Mouse (Mus musculus): ENCODE results near the gene Sema3f. TPM values are rescaled to one million over a fixed set of nuclear protein-coding genes. Genes with fewer than 3 reads are reported as not detected.
A peak's percentile ranks its signal among the peaks of the same experiment; 100 is the strongest.

Sema3f gene
- 10 to 100 TPM; 18.7 to 20.9 TPM for total RNA-seq (2021)

- peak; percentile 83 for DNase-seq
These were observed at the start of gene Sema3f for GRCm38 (mm10) chr9:107709697-107710483. Gene Sema3f (minus strand): TSS chr9:107710475.

DNA sequence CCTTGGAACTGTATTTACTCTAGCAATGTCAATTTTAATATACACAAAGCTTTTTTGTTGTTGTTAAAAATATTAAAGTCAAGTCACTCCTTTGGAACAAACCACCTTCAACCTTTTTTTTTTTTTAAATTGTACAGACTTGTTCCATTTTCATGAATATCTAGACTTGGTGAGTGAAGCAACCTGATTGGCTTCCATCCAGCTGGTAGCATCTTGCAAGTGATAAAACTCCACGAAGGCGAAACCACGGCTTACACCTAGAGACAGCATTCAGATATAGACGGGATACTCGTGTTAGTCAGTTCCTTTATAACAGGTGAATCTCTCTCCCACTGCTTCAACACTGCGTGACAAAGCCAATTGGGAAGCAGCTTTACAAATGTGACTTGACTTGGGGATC is 49.3 kb upstream of the Sema3f start:
- DNase-seq = no peak

DNA sequence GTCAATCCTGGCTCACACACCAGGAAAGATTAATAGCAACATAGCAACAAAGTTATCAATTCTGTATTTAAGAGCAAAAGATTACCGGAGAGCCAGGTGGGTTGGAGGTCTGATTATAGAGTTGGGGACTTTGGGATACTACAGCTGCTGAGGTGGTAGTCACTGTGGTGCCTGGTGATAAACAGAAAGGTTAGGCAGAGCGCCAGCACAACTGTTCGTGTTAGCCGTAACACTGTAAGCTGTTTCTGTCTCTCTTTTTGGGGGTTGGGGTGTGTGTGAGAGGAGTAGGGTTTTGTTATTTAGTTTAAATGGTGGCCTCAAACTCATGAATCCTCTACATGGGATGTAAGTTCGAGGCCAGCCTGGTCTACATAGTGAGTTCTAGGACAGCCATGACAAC is 40.1 kb upstream of the Sema3f start:
- no peak for DNase-seq

DNA sequence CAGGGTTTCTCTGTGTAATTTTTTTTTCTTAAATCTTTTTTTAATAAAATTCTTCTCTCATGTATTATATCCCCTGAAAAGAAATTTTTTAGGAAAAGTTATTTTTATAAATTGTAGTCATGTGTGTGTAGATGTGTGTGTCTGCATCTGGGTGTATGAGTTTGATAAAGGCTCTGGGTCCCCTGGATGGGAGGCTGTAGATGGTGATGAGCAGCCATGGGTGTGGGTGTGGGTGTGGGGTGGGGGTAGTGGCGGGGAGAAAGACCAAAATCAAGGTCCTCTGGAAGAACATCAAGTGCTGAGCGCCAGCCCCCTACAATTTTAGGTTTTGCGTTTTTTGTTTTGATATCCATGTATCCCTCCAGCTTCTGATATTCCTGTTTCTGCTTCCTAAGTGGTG is 37.8 kb upstream of the Sema3f start:
- no peak for DNase-seq

- no peak for DNase-seq
These were observed 37.0 kb upstream of the Sema3f start for GRCm38 (mm10) chr9:107747310-107747709.

GRCm38 (mm10) chr9:107746679-107747078 is 36.4 kb upstream of the Sema3f start:
- no peak for DNase-seq

- DNase-seq = no peak
These were observed 33.8 kb upstream of the Sema3f start for GRCm38 (mm10) chr9:107744061-107744460.

DNA sequence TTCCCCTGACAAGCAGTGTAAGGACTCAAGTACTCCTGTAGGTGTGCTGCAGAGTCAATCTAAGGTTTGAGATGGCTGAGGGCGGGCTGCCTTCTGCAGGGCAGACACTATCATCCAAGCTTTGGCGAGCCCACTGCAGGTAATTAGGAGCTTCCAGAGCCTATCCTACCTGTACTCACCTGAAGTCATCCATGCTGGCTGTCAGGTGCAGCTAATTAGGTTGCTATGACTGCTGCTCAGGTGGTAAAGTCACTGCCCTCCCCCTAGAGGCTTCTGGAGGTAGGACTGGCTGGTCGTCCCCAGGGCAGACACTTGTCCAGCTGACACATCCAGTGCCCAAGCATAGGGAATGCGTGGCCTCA is 28.5 kb upstream of the Sema3f start:
- DNase-seq = peak; percentile 59

- peak; percentile 93 for DNase-seq
These were observed 28.0 kb upstream of the Sema3f start for GRCm38 (mm10) chr9:107738020-107738840.

- no peak for DNase-seq
These were observed 25.9 kb upstream of the Sema3f start for GRCm38 (mm10) chr9:107736185-107736485.

- peak; percentile 8 for DNase-seq
These were observed 25.3 kb upstream of the Sema3f start for GRCm38 (mm10) chr9:107735356-107736184.

DNA sequence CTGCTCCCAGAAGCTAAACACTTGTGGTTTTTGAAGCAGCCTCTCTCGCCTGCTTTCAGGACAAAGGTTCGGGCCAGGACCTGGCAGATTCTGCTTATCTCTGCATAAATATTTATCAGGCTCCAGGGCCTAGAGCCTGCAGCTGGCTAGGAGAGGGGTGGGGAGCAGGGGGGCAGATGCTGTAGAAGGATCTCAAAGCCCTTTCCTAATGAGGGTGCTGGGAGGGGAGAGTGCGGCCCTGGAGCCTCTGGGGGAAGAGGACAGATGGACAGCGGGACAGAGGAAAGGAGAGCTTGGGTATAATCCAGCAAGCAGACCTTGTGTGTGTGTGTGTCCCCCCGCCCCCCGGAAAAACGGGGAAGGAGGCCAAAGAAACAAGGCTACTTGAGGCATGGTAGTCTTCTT is 24.3 kb upstream of the Sema3f start:
- DNase-seq = no peak

GRCm38 (mm10) chr9:107729709-107730108 is 19.4 kb upstream of the Sema3f start:
- no peak for DNase-seq

DNA sequence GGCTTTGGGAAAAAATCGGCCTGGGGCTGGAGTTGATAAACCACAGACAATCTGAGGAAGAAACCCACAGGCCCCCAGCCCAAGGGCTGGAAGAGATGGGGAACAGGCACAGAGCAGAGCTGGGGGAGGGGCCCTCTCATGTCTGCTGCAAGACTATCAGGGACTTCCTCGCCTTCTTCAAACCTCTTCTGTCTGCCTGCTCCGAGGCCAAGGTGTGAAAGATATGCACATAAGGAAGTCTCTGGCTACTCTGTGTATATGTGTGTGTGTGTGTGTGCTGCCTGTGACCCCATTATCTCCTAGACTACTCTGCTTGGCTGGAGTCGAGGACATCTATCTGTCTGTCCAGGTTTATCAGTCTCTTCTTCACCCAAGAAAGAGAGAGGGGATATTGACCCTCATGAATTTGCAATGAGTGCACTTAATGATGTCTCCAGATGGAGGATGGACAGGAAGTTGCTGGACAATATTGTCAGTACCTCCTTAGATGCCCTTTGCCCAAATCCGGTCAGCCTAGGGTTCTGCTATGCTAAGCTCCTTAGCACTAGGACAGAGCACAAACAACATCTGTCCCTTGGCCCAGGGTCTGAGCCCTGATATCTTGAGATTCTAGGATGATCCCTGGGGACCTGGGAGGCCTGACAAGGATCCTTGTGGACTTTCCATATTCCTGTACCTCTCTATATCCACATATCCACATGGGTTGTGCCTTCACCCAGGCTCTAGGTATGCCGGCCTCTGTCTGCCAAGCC is 18.8 kb upstream of the Sema3f start:
- no peak for DNase-seq

DNA sequence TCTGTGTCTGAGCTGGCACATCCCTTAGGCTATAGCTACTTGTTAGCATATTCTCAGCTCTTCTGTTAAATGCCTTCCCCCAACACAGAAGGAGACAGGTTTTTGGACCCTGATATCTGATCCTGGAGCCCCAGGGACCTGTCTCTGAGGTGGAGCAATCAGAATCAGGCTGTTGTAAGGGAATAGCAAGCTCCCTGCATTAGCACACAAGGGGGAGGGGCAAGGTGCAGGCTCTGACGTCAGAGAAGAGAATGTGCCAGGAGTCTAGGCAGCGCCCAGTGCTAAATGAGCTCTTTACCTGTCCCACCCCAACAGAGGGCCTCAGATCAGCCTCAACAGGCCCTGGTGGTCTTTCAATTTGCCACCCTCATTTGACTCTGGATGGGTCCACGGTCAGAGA is 16.8 kb upstream of the Sema3f start:
- DNase-seq = no peak

DNA sequence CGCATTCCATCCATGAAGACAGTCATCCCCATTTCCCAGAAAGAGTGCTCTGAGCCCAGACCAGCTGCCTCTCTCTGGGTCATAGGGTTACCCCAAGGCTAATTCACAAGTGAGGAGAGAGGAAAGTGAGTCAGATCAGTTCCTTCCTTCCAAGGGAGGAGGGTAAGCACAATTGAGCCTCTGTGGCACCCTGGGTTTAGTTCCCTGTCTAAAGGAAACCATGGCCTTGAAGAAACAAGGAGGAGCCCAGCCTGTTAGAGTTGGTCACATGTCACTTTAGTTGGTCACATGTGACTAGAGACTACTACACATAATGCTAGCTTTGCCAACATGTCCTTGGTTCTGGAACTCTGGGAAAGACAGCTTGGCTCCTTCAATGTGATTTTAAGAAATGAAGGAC is 14.5 kb upstream of the Sema3f start:
- no peak for DNase-seq

GRCm38 (mm10) chr9:107723794-107724531 is 13.7 kb upstream of the Sema3f start:
- peak; percentile 68 for DNase-seq

DNA sequence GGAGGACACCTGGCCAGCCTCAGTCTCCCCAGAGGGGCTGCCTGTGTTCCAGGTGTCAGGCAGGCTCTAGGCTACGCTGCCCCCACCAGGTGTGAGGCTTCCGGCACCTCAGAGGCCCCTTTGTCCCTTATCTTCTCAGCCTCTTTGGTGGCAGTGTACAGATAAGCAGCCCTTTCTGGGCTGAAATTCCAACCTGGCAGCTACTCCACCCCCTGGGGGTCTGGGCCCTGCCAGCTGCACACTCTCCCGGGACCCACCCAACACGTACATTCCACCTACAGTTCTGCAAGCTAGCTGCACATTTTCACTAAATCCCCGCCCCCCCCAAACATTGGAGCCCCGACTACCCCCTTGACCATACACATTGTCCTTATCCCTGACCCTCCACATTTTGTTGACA is 13.0 kb upstream of the Sema3f start:
- no peak for DNase-seq

DNA sequence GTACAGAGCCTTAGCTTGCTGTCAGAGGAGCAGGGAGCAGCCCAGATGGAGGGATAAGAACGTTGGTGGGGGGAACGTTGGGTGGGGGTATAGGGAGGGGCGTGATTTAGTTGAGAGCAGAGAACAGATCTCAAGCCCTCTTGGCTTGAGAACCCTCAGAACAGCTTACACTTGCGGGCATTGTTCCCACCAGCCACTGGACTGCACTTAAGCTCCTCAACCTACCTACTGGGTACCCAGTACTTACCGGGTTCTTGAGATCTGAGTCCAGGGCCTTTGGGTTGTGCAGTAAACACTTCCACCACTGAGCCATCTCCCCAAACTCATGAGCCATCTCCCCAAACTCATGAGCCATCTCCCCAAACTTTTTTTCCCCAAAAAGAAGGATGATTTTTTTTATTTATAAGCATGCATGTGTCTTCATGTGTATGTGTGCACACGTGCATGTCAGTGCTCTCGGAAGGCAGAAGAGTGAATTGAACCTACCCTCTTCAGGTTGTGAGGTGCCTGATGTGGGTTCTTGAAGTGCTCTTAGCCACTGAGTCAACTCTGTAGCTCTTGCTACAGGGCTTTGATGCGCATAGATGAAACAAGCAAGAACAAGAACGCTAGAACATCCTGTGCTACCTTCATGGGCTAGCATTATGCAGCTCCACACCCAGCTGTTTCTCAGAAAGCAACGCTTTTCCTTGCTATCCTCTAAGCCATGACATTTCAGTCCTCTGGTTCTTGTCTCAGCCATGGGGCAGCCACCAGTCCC is 8.7 kb upstream of the Sema3f start:
- DNase-seq = no peak

DNA sequence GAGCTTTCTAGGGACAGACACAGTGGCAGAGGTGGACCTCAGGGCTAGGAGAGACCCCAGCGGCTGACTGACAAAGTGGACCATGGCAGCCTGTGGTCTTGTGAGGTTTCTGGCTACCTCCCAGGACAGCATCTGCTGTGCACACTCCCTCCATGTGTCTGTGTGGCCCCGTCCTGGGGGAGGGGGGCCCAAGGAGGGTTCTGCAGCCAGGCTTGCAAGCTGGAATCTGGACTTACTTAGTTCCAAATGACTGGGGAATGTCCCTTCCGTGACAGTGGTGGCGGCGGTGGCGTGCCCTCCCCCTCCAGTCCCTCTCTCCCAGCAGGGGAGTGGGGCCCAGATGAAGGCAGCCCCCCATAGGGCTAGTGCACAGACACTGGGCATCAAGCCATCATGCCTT is 6.7 kb upstream of the Sema3f start:
- DNase-seq = peak; percentile 52

- no peak for DNase-seq
These were observed 5.4 kb upstream of the Sema3f start for GRCm38 (mm10) chr9:107715632-107716031.
